Mouse (Mus musculus): ENCODE results near the gene Sh2d3c.

The Sh2d3c gene

DNA sequence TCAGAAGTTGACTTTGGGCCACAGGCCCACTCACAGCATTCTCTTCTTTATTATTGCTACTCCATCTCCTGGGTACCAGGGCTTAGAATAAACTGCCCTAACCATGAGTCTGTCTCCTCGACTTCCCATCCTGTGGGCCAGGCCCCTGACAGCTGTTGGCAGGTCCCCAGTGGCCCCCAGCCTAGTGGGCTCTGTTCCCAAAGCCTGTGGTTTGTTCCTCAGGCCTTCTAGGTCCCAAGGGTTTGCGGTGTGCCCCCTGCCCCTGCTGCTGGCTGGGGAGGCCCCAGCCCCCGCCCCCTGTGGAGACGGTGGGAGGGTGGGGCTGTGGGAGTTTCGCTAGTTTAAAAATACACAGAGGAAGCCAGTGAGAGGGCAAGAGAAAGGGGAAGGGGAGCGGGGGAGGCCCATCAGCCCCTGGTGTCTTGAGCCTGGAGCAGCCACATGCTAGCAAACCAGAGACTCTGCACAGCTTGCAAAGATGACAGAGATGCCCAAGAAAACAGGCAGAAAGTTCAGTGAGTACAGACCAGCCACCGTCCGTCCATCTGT, at the start of gene Sh2d3c:
Gene Sh2d3c (plus strand): TSS at position 375 of the 549 bp plus-strand sequence.
- DNase-seq, result peak; percentile 39

DNA sequence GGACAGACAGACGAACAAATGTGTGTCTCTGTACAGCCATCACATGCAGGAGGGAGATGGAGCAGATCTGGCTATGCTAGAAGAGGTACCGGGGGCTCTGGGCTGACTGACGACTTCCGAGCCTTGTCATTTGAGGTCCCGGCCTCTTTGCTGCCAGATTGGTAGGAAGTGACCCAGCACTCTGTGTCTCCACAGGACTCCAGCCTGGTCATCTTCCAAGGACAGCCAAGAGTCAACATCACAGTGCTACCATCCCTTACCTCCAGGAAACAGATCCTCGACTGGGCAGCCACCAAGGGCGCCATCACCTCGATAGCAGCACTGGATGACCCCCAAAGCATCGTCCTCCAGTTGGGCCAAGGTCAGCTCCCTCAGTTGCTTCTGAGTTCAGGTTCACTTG, 49.7 kb upstream of the Sh2d3c start:
- DNase-seq, result no peak

DNA sequence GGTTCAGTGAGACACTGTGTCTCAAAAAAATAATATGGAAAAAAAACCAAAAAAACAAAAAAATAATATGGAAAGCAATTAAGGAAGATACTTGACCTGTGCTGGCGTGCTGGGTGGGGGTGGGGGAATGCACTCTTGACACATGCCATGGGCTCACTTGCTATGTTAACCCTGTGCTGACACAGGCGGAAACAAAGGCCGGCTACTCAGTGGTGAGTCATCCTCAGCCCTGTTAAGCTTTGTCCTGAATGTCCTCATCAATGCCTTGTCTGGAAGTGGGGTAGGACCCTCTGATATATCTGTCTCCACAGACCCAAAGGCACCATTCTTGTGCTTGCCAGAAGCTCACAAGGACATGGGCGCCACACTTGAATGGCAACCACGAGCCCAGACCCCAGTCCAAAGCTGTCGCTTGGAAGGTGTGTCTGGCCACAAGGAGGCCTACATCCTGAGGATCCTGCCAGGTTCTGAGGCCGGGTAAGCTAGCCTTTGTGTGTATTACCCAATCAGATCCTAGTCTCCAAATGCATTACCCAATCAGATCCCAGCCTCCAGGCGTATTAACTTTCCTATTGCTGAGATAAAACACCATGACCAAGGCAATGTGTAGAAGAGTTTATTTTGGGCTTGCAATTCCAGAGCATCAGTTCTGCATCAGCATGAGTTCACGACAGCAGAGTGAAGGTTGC, 48.8 kb upstream of the Sh2d3c start:
- no peak for DNase-seq

DNA sequence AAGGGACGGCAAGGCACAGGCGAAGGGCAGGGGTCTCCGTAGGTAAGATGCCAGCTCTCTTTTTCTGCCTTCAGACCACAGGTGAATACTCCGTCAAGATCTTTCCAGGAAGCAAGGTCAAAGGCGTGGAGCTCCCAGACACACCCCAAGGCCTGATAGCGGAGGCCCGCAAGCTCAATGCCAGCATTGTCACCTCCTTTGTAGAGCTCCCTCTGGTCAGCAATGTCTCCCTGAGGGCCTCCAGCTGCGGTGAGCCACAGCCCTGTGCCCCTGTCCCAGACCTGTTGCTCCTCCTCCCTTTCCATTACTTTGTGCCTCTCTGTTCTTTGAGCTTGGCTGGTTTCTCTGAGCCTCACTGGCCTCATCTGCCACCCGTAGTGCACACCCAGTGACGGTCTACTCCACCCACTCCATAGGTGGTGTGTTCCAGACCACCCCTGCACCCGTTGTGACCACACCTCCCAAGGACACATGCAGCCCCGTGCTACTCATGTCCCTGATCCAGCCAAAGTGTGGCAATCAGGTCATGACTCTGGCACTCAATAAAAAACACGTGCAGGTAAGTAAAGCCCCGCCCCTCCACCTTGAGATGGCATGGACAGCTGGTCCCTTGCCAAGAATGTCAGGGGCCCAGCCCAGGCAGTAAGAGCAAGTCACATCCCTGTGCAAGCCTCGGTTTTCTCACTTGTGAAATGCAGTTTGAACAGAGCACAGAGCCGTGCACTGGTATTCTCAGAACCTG, 47.5 kb upstream of the Sh2d3c start:
- peak; percentile 29 for DNase-seq

DNA sequence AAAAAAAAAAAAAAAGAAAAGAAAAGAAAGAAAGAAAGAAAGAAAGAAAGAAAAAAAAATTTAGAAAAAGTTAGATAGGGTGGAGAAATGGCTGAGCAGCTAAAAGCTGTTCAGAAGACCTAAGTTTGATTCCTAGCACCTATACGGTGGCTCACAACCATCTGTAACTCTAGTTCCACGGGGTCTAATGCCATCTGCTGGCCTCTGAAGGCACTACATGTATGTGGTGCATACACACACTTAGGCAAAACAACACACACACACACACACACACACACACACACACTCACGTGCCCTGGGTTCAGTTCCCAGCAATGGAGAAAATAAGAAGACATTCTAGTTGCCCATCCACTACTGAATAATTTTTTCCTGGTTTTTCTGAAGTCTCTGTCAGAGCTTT, 44.0 kb upstream of the Sh2d3c start:
- no peak for DNase-seq

DNA sequence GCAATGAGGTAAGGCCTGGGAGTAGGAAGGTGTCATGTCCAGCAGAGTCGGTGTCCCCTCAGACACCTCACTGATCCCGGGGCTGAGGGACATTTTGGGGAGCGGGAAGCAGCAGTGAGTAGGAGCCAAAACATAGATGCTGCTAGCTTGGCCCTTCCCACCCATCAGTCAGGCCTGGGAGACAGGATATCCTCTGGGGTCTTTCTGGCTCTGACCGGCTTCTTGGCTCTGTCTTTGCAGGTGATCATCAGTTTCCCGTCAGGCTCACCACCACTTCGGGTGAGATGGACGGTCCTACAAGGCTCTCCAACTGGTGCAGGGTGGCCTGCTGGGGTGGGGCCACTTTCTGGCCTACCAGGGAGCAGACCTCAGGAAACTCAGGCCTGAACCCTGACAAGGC, 43.2 kb upstream of the Sh2d3c start:
- DNase-seq, result no peak

DNA sequence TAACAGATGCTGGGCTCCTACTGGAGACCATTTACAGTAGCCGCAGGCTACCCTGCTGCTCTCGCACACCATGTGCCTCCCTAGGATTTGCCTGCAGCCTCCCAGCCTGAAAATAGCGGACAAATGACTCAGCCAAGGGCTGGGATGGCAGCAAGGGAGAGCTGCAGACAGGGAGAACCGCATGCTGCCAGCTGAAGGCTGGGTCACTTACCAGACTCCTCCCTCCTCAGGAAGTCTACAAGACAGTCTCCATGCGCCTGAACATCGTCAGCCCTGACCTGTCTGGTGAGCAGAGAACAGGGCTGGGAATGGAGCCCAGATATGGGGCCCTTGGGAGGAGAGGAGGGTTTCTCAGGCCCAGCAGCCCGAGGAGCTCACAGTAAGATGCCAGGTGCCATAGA, 40.8 kb upstream of the Sh2d3c start:
- DNase-seq, result no peak

DNA sequence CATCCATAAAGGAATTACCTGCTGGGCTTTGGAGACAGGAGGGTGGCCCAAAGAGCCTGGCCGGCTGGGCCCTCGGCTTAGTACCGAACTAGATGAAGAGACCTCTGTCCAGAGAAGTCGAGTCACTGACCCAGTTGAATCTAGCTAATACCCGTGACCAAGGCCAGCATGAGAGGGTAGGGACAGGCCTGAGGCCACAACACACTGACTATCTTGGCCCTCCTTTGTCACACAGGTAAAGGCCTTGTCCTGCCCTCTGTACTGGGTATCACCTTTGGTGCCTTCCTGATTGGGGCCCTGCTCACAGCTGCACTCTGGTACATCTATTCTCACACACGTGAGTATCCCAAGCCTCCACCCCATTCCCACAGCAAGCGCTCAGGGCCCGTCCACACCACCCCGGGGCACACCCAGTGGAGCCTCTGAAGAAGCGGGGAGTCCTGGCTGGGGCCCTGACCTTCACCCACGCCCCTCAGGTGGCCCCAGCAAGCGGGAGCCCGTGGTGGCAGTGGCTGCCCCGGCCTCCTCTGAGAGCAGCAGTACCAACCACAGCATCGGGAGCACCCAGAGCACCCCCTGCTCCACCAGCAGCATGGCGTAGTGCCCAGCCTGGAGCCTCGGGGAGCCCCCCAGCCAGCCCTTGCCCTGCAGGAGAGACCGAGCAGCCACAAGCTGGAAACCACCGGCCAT, 39.7 kb upstream of the Sh2d3c start:
- DNase-seq, result no peak

DNA sequence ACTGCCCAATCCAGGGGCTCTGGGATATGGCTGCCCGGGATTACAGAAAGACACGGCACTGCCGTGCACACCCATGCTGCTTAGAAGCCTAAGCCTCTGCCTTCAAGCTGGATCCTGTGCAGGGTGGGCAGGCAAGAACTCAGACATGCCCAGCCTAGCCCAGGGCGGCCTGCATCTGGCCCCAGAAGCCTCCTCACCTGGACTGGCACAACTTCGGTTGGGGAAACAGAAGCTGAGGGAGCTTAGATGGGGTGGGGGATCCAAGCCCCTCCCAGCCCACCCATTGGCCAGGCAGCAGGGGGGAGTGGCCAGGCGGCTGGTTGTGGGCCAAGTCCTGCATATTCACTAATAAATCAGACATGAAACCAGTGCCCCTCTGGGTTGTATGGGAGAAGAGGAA, 39.1 kb upstream of the Sh2d3c start:
- no peak for DNase-seq

DNA sequence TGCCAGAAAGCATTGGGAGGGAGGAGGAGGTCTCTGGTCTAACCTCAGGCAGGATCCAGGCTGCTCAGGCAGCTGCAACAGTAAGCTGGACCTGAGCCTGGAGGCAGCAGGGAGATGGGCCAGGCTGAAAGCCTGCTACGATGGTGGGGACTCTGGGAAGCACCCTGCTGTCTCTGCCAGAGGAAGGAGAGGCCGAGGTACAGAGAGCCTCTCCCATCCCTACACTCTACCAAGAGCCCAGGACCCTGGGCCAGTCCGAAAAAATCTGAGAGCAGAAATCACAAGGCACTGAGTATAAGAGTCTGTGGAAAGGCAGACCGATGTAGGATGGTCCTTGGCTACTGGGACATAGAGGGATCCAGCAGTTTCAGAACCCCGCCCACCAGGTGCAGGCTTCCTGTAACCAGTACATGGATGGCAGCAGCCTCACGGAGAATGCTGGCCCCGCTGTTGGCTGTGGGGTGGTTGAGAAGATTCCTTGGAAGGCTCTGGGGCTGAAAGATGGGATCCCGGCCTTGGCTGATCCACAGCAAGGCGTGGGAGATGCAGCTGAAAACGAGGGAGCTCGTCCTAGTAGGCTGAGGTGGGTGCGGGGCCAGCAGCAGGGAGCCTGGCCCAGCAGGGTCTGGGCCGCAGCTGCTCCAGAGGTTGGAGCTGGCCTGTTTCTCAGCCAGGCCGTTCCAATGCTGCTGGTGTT, 38.0 kb upstream of the Sh2d3c start:
- no peak for DNase-seq

DNA sequence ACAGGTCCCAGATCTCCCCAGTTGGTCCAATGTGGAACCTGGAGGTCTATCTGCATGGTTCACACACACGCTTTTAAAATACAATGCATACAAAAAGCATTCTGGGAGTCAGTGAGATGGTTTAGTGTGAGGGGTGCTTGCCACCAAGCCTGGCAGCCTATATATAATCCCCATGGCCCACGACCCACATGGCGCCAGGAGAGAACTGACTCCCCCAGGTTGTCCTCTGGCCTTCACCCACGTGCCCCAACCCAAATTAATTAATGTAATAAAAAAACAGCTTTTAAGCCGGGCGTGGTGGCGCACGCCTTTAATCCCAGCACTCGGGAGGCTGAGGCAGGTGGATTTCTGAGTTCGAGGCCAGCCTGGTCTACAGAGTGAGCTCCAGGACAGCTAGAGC, 37.2 kb upstream of the Sh2d3c start:
- no peak for DNase-seq

DNA sequence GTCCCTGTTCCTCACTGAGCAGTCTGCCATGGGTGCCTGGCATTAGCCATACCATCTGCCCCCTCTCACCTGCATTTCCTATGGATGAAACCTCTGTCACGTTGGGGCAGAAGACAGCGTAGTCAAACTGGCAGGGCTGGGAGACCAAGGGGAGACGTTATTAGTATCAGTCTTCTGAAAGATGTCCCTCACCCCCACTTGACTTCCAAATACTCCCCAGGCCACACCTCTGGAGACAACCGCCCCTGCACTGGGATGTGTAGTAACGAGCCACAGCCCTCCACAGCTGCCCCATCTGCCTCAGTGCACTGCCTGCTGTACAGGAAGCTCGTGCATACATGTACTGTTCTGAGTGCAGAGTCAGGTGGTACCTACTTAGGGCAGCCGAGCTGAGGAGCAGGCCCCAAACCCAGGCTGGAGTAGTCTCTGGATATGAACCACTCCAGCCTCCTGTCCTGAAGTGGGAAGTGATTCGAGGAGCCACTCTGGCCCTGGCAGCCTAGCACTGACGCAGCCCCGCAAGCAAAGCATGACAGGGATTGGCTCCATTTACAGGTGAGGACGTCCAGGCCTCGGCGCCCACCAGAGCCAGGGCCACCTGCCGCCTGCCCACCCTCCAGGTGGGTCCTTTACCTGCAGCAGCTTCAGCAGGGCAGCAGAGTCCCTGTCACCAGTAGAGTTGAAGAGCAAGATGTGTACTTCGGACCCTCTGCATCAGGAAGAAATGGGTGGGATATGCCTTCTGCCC, 36.0 kb upstream of the Sh2d3c start:
- DNase-seq, result no peak

DNA sequence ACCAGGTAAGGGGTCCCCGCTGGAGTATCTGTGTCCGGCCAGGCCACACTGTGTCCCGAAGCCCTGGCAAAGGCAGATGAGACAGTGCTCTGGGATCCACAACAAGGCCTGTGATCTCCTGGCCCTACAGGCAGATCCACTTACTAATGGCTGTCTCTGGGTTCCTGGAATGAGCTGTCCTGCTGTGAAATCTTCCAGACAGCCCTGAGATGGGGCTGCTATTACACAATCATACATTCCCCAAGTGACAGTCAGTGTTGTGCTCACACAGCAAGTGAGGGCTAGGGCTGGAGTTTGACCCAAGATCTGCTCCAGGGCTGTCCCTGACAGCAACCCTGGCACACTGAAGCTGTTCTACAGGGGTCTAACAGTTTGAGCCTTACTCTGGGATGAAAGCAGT, 35.0 kb upstream of the Sh2d3c start:
- DNase-seq, result no peak

DNA sequence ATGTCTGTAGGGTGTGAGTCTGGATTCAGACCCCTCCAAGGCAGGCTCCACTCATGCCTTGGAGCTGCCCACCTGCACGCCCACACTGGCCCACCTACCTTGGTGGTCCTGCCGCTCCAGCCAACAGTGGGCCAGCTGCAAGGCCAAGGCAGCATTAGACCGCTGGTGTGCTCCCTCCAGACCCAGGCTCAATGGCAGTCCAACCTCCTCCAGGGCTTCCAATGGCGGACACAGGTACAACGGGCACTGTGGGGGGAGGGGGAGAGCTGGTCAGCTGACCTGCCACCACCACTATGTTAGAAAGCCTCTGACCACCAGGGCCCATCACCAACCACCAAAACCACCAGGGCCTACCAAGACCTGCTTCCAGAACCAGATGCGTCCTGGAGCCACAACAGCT, 34.2 kb upstream of the Sh2d3c start:
- DNase-seq, result no peak

DNA sequence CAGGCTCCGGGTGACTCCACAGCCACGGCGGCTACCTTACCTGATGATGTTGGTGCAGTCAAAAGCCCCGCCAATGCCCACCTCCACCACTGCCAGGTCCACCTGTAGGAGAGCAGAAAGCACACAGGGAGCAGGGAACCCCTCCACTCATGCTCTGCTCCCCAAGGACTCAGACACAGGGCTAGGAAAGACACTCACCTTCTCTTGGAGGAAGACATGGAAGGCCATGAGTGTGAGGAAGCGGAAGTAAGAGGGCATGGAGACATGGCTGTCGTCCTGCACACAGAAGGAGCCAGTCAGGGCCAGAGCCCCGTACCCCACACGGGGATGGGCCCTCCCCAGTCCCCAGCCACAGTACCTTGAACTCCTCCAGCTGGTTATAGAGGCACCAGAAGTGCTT, 33.3 kb upstream of the Sh2d3c start:
- no peak for DNase-seq

DNA sequence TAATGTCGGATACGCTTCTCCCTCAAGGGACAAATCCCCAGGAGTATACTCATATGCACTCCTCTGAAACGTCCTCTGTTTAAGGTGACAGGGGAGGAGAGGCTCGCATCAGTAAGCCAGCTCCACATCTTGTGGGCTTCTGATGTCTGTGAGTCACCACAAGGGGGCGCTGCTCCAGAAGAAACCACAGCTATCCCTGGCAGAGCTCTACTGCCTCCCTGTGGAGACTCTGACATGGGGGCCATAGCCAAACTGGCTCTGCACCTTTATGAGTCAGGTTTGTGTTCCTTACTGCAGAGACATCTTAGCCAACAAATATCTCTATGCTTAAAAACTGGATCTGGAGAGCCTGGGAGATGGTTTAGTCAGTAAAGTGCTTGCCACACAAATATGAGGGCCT, 31.4 kb upstream of the Sh2d3c start:
- peak; percentile 89 for DNase-seq

DNA sequence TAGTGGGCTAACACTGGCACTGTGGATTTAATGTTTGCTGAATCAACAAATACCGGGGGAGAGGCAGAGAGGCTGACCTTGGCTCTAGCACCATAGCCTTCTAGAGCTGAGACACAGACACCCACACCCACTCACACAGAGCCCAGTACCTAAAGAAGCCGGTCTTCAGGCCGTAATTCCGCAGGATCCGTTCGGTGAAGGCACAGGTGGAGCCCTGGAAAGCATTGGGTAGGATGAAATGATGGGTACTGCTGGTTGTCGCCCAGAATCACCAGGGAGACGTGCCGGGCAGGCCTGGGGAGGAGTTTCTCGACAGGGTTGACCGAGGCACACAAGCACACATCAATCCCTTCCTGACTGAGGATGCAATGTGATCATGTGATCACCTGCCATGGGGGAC, 29.8 kb upstream of the Sh2d3c start:
- DNase-seq, result no peak

DNA sequence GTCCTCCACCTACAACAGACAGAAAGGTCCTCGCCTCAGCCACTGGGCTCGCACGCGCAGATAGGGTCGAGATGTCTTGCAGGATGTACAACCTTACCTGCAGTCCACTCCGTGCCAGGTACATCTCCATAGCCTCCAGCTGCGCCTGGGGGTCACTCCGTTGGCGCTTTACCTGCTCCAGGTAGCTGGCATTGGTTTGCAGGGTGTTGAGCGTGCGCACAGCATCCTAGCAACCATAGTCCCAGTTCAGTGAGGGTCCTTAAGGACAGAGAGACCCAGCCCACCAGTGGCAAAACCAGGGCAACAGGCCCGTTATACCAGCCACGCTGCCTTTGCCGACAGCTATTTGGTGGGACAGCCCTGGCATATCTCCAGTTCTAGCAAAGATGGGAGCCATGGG, 28.4 kb upstream of the Sh2d3c start:
- no peak for DNase-seq

DNA sequence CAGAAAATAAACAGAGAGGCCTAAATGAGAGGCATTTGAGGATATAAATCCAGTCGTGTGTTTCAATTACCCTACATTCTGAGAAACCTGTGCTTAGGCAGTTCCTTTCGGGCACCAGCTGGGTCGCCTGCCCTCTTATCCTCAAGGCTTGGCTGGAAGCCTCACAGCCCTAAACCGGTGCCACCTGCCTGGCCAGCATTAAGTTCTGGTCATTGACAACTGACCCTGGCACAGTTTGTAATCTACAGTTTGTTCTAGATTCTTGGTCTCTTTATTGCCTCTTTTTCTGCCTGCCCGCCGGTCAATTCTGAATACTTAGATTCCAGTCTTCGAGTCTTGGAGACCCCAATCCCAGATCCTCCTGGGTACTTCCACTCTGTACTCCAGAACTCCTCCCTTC, 27.6 kb upstream of the Sh2d3c start:
- DNase-seq, result no peak

DNA sequence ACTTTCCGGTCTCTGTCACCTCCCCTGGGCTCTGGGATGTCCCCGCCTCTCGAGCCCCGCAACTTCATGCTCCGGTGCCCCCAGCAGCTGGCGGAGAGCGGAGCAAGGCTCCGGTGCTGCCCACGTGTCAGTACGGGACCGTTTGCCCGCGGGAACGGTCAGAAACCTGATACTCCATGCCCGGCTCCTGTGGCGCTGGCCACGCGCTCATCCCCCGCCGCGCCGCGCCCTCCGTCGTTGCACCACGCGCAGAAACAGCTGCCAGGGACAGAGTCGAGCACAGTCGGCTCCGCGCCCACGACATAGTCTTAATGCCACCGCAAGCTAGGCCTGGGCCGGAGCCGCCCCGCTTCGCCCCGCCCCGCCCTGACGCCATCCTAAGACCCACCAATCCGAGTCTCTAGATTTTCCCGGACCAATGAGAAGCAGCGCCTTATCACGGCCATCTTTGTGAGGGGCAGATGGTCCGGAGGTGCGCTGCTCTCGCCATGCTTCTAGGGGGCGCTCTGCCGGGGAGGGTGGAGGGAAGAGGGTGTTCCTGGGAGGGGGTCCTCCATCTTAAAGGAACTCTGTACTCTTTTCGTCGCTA, 26.9 kb upstream of the Sh2d3c start:
- DNase-seq, result peak; percentile 94

DNA sequence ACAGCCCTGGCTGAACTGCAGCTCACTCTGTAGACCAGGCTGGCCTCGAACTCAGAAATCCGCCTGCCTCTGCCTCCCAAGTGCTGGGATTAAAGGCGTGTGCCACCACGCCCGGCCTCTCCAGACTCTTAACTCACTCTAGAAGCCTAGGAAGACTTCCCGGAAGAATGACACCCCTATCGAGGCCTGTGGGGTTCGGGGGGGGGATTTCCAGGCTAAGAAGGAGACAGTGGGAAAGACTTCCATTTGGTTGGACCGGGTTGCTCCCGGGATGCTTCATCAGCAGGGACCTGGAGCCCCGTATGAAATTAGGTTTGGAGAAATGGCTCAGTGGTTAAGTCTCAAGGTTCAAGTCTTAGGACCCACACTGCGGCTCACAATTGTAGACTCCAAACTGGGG, 26.2 kb upstream of the Sh2d3c start:
- no peak for DNase-seq

DNA sequence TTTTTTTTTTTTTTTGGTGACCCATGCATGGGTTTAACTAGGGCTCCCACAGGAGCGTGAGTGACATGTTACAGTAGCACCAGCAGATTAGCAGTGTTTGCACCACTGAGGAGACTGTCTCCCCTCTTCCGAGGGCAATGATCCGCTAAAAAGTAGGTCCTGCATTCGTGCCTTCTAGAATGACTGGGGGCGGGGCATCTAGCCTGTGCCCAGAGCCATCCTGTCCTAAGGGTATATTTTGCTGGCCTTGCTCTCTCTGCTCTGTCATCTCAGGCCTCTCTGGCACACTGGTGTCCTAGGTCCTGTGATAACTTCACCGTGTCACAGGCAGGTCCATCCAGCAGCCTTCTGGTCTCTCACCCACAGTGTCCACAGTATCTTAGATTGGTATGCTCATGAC, 21.2 kb upstream of the Sh2d3c start:
- DNase-seq, result no peak

All from liver (tissue).